Mouse (Mus musculus) embryonic stem cell, embryonic (primary cell): ENCODE results near the gene Pdgfb.

Source experiments
- CTCF ChIA-PET, 4 experiments: fragments of 300-600 bp in 2 of 4; fragments of 350-600 bp in 2 of 4; sonication (Branson Sonifier 250); formaldehyde crosslinking; loops; one replicate each; lab custom pipeline; 2022; ENCODE audit warnings: inconsistent platforms in 2 of 4; lab: Charles Lee
- POLR2A ChIA-PET, 4 experiments: fragments of 300-600 bp in 2 of 4; fragments of 350-600 bp in 2 of 4; sonication (Branson Sonifier 250); formaldehyde crosslinking; loops; one replicate each; lab custom pipeline; 2022; ENCODE audit warnings: antibody characterized with exemption in 4 of 4, inconsistent platforms in 1 of 4; lab: Charles Lee

Gene Pdgfb

GRCm38 (mm10) chr15:80045749-80046148 is 31.0 kb upstream of the Pdgfb start:
- ChIA-PET POLR2A (no interaction called here), CTCF (no interaction called here)

GRCm38 (mm10) chr15:80044249-80044648 is 29.5 kb upstream of the Pdgfb start:
- POLR2A ChIA-PET: interaction anchor here in 2 of 4 experiments (1.0 to 1.4 kb wide), 3 partner anchors 12 to 38 kb away, joined by 3 to 4 read pairs (median 3); no protein-coding TSS in a partner anchor

GRCm38 (mm10) chr15:80042152-80042551 is 27.4 kb upstream of the Pdgfb start:
- ChIA-PET CTCF (no interaction called here), POLR2A (interaction anchor here (0.6 to 1.3 kb wide), 6 partner anchors 11 to 54 kb away, joined by 3 to 5 read pairs (median 4); no protein-coding TSS in a partner anchor)

More at GRCm38 (mm10) chr15:80044249-80044648, 29.5 kb upstream of the Pdgfb start:
- CTCF ChIA-PET: interaction anchor here in 2 of 4 experiments (0.6 to 0.9 kb wide), 2 partner anchors 22 to 258 kb away, joined by 3 read pairs; no protein-coding TSS in a partner anchor

DNA sequence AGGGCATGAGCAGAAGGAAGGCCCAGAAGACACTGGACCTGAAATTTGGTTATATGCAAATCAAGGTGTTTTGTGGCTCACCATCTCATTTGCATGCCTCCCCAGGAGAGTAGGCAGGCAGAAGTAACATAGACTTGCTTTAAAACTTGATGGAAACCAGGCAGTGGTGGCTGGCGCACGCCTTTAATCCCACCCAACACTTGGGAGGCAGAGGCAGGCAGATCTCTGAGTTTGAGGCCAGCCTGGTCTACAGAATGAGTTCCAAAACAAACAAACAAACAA is 23.3 kb upstream of the Pdgfb start:
- ChIA-PET CTCF (interaction anchor here in 1 of 4 experiments (1.1 kb wide), 1 partner anchor 20 kb away, joined by 4 read pairs; no protein-coding TSS in a partner anchor), POLR2A (interaction anchor here in 2 of 4 experiments (0.9 to 1.9 kb wide), 8 partner anchors 13 to 96 kb away, joined by 3 to 6 read pairs (median 3); partner anchors contain the start of genes Cbx7 (in 2 of the 2) and Pdgfb (in 1 of the 2))

DNA sequence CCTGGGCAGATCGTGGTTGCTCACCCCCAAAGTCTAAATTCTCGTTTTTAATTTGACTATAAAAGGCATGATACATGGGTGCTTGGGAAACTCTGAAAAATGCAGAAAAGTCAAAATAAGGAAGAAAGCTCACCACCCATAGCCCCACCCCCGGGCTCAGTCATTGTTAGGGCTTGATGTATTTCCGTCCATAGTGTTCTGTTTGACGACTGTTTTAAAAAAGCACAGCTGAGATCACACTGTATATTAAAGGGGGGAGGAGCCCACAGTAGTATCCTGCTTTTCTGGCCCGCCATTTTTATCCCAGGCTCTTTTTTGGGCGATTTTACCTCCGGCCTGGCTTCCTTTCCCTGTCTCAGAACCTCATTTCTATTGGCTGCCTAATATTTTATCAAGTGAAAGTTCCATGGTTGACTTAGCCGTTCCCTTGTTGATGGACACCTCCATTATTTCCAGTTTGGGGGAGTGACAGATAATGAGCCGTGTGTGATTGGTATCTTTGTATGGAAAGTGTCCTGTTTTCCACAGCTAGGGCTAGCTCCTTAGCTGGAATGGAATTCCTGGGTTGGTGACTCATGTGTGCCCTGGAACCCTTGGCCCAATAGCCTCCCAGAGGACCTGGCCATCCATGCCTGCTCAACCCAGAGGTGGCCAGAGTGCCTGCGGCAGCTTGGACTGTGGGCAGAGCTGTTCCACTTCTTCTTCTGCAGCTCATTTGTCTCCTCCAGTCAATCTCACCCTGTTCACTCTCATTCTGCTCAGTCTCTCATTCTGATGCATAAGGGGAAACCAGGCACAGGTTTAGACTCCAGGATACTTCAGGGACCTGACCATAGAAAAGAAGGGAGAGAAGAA is 22.7 kb upstream of the Pdgfb start:
- CTCF ChIA-PET: interaction anchor here in 1 of 4 experiments (1.1 kb wide), 1 partner anchor 21 kb away, joined by 4 read pairs; no protein-coding TSS in a partner anchor
- POLR2A ChIA-PET: interaction anchor here in 2 of 4 experiments (1.0 to 1.9 kb wide), 5 partner anchors 14 to 94 kb away, joined by 3 to 6 read pairs (median 5); partner anchors contain the start of genes Cbx7 (in 1 of the 2) and Pdgfb (in 1 of the 2)

- ChIA-PET CTCF (interaction anchor here in 1 of 4 experiments (1.0 to 1.2 kb wide), 2 partner anchors 21 to 232 kb away, joined by 3 to 7 read pairs; no protein-coding TSS in a partner anchor), POLR2A (interaction anchor here in 3 of 4 experiments (0.6 to 1.2 kb wide), 10 partner anchors 10 to 990 kb away, joined by 3 to 4 read pairs (median 3); no protein-coding TSS in a partner anchor)
Observed at GRCm38 (mm10) chr15:80035341-80035885, 20.6 kb upstream of the Pdgfb start.

GRCm38 (mm10) chr15:80034913-80035312 is 20.1 kb upstream of the Pdgfb start:
- ChIA-PET CTCF (interaction anchor here in 1 of 4 experiments (1.0 to 1.2 kb wide), 2 partner anchors 21 to 232 kb away, joined by 3 to 7 read pairs; no protein-coding TSS in a partner anchor), POLR2A (interaction anchor here in 2 of 4 experiments (0.8 to 1.2 kb wide), 7 partner anchors 9 to 107 kb away, joined by 3 to 4 read pairs (median 3); no protein-coding TSS in a partner anchor)

DNA sequence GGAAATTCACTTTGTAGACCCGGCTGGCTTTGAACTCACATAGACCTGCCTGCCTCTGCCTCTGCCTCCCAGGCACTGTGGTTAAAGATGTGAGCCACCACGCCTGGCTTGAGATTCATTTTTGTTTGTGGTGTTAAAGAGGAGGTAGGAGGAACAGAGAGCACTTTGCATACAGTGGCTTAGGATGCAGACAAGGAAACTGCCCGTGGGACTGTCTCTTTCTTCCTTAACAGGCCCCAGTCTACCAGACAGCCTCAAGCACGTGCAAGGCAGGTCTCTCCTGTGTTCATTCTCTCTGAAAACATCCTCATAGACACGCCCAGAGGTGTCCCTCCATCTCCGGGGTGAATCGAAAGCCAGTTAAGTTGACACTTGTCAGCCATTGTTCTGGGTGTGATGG is 19.6 kb upstream of the Pdgfb start:
- POLR2A ChIA-PET: interaction anchor here in 2 of 4 experiments (0.7 to 1.1 kb wide), 4 partner anchors 15 to 429 kb away, joined by 3 to 4 read pairs (median 3); partner anchors contain the start of gene Dmc1 (in 1 of the 2)
- CTCF ChIA-PET: interaction anchor here in 1 of 4 experiments (1.2 kb wide), 1 partner anchor 231 kb away, joined by 7 read pairs; no protein-coding TSS in a partner anchor

DNA sequence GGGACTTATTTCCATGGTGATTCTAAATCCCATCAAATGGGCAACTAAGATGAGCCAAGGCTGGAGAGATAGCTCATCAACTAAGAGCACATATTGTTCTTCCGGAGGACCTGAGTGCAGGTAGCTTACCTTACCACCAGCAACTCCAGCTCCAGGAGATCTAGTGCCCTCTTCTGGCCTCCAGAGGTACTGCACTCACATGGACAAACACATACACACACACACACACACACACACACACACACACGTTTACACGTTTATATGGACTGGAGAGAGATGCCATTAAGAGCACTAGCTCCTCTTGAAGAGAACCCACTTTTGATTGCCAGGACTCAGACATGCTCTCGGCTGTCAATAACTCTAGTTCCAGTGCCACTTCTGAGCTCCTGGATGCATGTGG is 16.4 kb upstream of the Pdgfb start:
- ChIA-PET POLR2A (interaction anchor here in 3 of 4 experiments (0.6 to 2.2 kb wide), 22 partner anchors 9 to 479 kb away, joined by 3 to 12 read pairs (median 3); partner anchors contain the start of genes Cbx7 (in 2 of the 3) and Atf4 (in 1 of the 3)), CTCF (interaction anchor here (0.6 to 1.4 kb wide), 51 partner anchors 9 to 1554 kb away, joined by 3 to 11 read pairs (median 4); partner anchors contain the start of gene Pdgfb (in 2 of the 4))

DNA sequence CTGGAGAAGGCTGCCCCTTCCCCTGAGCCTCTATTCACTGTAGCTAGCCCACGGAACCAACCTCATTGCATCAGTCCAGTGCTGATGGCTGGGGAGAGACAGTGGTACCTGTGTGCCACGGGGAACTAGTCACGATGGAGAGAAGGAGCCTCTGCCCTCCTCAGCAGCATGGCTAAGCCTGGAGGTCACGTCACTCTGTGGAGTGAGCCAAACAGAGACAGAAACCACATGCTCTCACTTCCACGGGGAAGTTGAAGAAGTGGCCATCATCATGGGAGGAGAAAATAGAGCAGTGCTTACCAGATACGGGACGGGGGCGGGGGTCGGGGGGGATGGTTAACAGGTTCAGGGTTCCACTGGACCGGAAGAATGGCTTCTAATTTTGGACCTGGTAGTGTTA is 15.6 kb upstream of the Pdgfb start:
- CTCF ChIA-PET: interaction anchor here (0.6 to 1.4 kb wide), 42 partner anchors 8 to 1554 kb away, joined by 3 to 11 read pairs (median 4); partner anchors contain the start of gene Pdgfb (in 2 of the 4)
- POLR2A ChIA-PET: interaction anchor here in 3 of 4 experiments (0.6 to 2.2 kb wide), 17 partner anchors 8 to 224 kb away, joined by 3 to 11 read pairs (median 3); partner anchors contain the start of genes Cbx7 (in 2 of the 3) and Atf4 (in 1 of the 3)

DNA sequence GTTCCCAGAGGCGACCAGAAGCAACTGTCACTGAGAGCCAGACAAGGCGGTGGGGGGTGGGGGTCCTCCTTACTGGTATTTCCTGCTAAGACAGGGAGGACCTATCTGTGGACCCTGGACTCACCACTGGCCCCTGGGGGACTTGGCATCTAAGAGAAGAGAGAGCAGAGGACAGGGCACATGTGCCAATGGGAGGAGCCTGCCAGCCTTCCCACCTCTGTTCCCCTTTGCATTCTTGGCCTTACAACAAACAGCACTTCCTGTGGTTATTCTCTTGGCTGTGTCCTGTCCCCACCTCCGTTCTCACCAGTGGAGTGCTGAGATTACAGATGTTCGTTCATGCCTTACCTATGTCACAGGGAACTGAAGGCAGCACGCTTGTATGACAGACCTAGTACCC is 14.1 kb upstream of the Pdgfb start:
- ChIA-PET POLR2A (no interaction called here), CTCF (no interaction called here)

DNA sequence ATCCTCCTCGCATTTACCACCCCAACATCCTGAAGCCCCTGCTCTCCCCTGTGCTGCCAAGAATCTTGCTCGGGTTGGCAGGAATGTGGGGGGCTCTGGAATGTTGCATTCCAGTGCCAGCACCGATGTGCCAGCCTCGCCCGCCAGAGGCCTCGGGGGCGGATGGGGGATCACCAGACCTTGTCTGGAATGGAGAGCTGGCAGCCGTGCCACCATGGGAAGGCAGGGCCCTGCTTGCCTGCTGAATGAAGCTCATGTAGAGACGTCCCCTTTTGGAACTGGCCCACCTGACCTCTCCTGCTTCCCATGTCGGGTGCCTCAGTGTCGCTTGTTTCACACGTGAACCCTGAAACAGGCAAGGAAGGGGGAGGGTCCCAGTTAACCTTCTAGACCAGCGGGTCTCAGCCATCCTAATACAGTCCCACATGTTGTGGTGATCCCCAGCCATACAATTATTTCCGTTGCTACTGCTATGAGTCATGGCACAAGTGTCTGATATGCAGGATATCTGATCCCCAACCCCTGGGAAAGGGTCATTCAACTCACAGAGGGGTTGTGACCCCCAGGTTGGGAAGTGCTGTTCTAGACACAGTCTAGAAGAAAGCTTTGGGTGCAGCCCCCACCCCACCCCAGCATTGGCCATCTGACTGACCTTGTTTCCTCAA is 12.0 kb upstream of the Pdgfb start:
- ChIA-PET POLR2A (no interaction called here), CTCF (interaction anchor here in 1 of 4 experiments (0.5 kb wide), 1 partner anchor 8 kb away, joined by 4 read pairs; no protein-coding TSS in a partner anchor)

DNA sequence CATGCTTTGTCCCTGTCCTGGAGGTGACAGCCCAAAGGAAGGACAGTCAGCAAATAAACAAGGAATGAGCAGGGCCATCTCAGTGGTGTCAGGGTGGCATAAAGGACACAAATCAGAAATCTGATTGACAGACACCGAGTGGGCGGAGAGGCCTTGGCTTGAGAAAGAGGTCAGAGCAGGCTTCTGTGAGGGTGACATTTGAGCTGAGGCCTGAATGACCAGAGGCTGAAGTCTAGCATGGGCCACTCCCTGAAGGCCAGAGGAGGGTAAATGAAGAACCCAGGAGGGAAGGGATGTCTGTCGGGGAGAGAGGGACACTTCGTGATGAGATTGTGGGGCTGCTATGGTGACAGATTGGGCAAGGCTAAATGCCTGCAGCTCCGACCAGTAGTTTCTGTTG is 11.3 kb upstream of the Pdgfb start:
- POLR2A ChIA-PET: interaction anchor here in 1 of 4 experiments (0.6 to 1.2 kb wide), 2 partner anchors 9 to 963 kb away, joined by 3 read pairs; partner anchors contain the start of gene Ankrd54

DNA sequence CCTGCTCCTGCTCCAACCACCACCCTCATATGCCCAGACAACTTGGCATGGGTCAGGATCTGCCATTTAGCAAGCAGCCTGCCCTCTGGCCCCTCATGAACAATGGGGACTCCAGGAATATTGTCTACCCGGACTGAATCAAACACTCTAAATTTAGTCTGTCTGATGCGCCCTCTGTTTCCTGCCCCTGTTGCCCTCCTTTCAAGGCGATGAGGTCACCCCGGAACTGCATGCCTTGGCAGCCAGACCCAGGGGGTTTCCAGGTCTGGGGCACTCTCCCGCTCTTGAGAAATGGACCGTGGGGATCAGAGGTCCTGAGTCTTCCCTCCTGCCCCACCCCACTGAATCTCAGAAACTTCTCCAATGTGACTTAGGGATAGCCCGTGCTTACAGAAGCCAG is 10.8 kb upstream of the Pdgfb start:
- ChIA-PET POLR2A (interaction anchor here in 2 of 4 experiments (0.6 to 2.6 kb wide), 10 partner anchors 9 to 963 kb away, joined by 3 to 15 read pairs (median 4); partner anchors contain the start of genes Pdgfb (in 2 of the 2) and Ankrd54 (in 1 of the 2)), CTCF (interaction anchor here in 1 of 4 experiments (1.0 kb wide), 1 partner anchor 887 kb away, joined by 3 read pairs; no protein-coding TSS in a partner anchor)

More for the DNA sequence above, 11.3 kb upstream of the Pdgfb start:
- CTCF ChIA-PET: no interaction called here

DNA sequence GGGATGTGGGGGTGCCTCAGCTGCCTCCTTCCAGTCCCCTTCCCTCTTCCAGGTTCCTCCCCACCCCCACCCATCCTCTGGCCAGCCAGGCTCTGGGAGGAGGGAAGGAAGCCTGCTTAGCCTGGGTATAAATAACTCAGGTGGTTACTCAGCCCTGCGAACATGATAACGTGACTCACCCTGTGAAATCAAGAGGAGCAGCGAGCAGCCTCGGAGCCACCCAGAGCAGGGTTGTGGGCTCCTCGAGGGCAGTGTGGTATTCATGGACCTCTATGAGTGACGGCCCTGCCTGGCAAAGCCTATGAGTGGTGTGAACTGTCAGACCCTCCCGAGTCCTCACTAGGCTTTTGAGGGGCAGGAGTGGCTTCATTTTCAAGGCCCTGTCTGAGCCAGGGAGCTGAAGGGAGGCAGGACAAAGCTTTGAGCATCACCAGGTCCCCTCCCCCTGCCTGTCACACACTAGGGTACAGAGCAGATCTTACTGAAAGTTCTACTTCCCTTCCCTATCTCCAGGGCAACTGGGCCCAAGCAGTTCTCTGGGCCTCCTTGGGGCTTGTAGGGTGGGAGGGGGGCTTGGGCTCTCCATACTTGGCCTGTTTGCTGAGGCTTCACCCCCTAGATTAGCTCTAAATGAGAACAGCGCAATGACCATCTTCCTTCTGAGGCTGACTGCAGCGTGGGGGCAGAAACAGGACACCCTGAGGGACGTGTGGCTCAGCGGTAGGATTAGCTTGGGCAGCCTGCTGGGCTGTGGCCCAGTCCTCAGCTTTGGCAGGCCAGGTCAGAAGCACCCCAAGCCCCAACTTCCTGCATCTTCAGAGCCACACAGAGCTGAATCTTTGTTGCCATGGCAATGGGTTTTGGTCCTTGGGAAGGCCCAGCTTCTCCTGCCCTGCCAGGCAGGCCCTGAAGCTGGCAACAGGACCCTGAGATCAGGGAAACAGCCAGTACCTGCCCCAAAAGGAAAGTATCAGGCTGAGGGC is 9.8 kb upstream of the Pdgfb start:
- ChIA-PET CTCF (interaction anchor here in 2 of 4 experiments (0.5 to 1.0 kb wide), 2 partner anchors 219 to 888 kb away, joined by 3 to 8 read pairs; no protein-coding TSS in a partner anchor), POLR2A (interaction anchor here in 3 of 4 experiments (0.7 to 2.6 kb wide), 14 partner anchors 9 to 230 kb away, joined by 3 to 15 read pairs (median 3); partner anchors contain the start of gene Pdgfb (in 2 of the 3))

GRCm38 (mm10) chr15:80020516-80020915 is 5.7 kb upstream of the Pdgfb start:
- CTCF ChIA-PET: interaction anchor here in 2 of 4 experiments (1.0 to 1.5 kb wide), 2 partner anchors 10 to 11 kb away, joined by 3 read pairs; no protein-coding TSS in a partner anchor
- POLR2A ChIA-PET: interaction anchor here in 3 of 4 experiments (0.6 to 1.4 kb wide), 9 partner anchors 9 to 116 kb away, joined by 3 to 6 read pairs (median 4); no protein-coding TSS in a partner anchor
